Mouse (Mus musculus) forebrain, embryonic 13.5 days (tissue): ENCODE measurements around the gene Mrap2. TPM values are rescaled to one million over a fixed set of nuclear protein-coding genes. Genes with fewer than 3 reads are reported as not detected.

Experiments used
- ATAC-seq: fragments of 200-750 bp; cut with Nextera tagmentation; 2 replicates; pipeline ENCODE4 v1.8.0; 2017
- H3K27ac ChIP-seq: fragments of 300-500 bp; sonication (generic); 2 replicates; pipeline ENCODE4 v1.5.1; 2015; ENCODE audit warnings: inconsistent platforms, mild to moderate bottlenecking, moderate library complexity
- H3K27me3 ChIP-seq: fragments of 300-500 bp; sonication (generic); 2 replicates; pipeline ENCODE4 v1.6.1; 2015; ENCODE audit warnings: mild to moderate bottlenecking, inconsistent platforms
- H3K36me3 ChIP-seq: fragments of 300-500 bp; sonication (generic); 2 replicates; pipeline ENCODE4 v1.6.1; 2015; ENCODE audit warnings: mild to moderate bottlenecking, inconsistent platforms; ENCODE audit not compliant: poor library complexity, severe bottlenecking
- H3K4me1 ChIP-seq: fragments of 300-500 bp; sonication (generic); 2 replicates; pipeline ENCODE4 v1.6.1; 2015; ENCODE audit warnings: inconsistent platforms
- H3K4me2 ChIP-seq: fragments of 300-500 bp; sonication (generic); 2 replicates; pipeline ENCODE4 v1.6.1; 2015; ENCODE audit warnings: inconsistent platforms, mild to moderate bottlenecking, moderate library complexity
- H3K4me3 ChIP-seq: fragments of 300-500 bp; sonication (generic); 2 replicates; pipeline ENCODE4 v1.5.1; 2015; ENCODE audit warnings: mild to moderate bottlenecking, inconsistent platforms
- H3K9ac ChIP-seq: fragments of 300-500 bp; sonication (generic); 2 replicates; pipeline ENCODE4 v1.6.1; 2015; ENCODE audit warnings: mild to moderate bottlenecking, inconsistent platforms
- H3K9me3 ChIP-seq: fragments of 300-500 bp; sonication (generic); replicated peaks from 2 replicates; pipeline ENCODE4 v1.6.1; 2016; ENCODE audit warnings: inconsistent platforms
- WGBS: fragments of 180-500 bp; shearing (Covaris S2); methylation state at CpG from one replicate; pipeline ENCODE4 v1.1.7; 2015; 5-methylcytosine and 5-hydroxymethylcytosine counted together
- polyA plus RNA-seq: library from polyadenylated mRNA; unstranded; fragments of >200 nt; fragmentation: Nextera tagmentation; extraction: Ambion mirVana; gene quantifications from 2 replicates; pipeline ENCODE4 v1.2.1, GENCODE M21; 2015

Gene Mrap2
- polyA plus RNA-seq, 1 experiment from 2014 or later: 0.41 TPM

GRCm38 (mm10) chr9:87145671-87146070, 1.6 kb downstream of the Mrap2 start:
- H3K9me3 ChIP-seq: no peaks in the 10 kb centered on the region
- no peak overlapping the region for H3K4me3 ChIP-seq
- peak overlapping the region; percentile 71; the same call in 1 of the 2 replicates for H3K4me2 ChIP-seq
- H3K27me3 ChIP-seq: peaks cover 34% of the 10 kb centered on the region
- H3K4me1 ChIP-seq: peaks cover 12% of the 10 kb centered on the region
- no peak for ATAC-seq
- no peak overlapping the region for H3K27ac ChIP-seq
- WGBS: 36% methylated on average over 11 of the region's 11 CpGs
- no peaks in the 10 kb centered on the region for H3K36me3 ChIP-seq
- no peak overlapping the region for H3K9ac ChIP-seq

GRCm38 (mm10) chr9:87146400-87146799, 2.3 kb downstream of the Mrap2 start:
- WGBS: 85% methylated on average over 4 of the region's 4 CpGs
- ATAC-seq: no peak
- H3K9me3 ChIP-seq: no peaks in the 10 kb centered on the region
- no peak overlapping the region for H3K4me2 ChIP-seq
- H3K27me3 ChIP-seq: peaks cover 34% of the 10 kb centered on the region
- no peak overlapping the region for H3K4me3 ChIP-seq
- H3K27ac ChIP-seq: no peak overlapping the region
- H3K9ac ChIP-seq: no peak overlapping the region
- no peaks in the 10 kb centered on the region for H3K36me3 ChIP-seq
- peaks cover 12% of the 10 kb centered on the region for H3K4me1 ChIP-seq

- Histone ChIP-seq H3K27ac (no peak overlapping the region), H3K36me3 (no peaks in the 10 kb centered on the region), H3K4me2 (no peak overlapping the region), H3K4me3 (no peak overlapping the region), H3K9me3 (no peaks in the 10 kb centered on the region), H3K4me1 (peaks cover 12% of the 10 kb centered on the region), H3K9ac (no peak overlapping the region), H3K27me3 (peaks cover 34% of the 10 kb centered on the region)
- 80% methylated on average over 2 of the region's 2 CpGs for WGBS
- ATAC-seq: no peak
Measured at GRCm38 (mm10) chr9:87147927-87148326, 3.8 kb downstream of the Mrap2 start.

GRCm38 (mm10) chr9:87152641-87153325, 8.7 kb downstream of the Mrap2 start:
- no peak overlapping the region for H3K27ac ChIP-seq
- 93% methylated on average over 1 of the region's 1 CpGs for WGBS
- no peak overlapping the region for H3K9ac ChIP-seq
- H3K27me3 ChIP-seq: no peaks in the 10 kb centered on the region
- H3K36me3 ChIP-seq: no peaks in the 10 kb centered on the region
- no peak for ATAC-seq
- H3K9me3 ChIP-seq: no peaks in the 10 kb centered on the region
- no peak overlapping the region for H3K4me3 ChIP-seq
- no peaks in the 10 kb centered on the region for H3K4me1 ChIP-seq
- no peak overlapping the region for H3K4me2 ChIP-seq

GRCm38 (mm10) chr9:87162559-87162958, 18.5 kb downstream of the Mrap2 start:
- Histone ChIP-seq H3K36me3 (no peaks in the 10 kb centered on the region), H3K4me3 (no peak overlapping the region), H3K4me2 (no peak overlapping the region), H3K9ac (no peak overlapping the region), H3K27me3 (no peaks in the 10 kb centered on the region), H3K4me1 (no peaks in the 10 kb centered on the region), H3K27ac (no peak overlapping the region), H3K9me3 (no peaks in the 10 kb centered on the region)
- 90% methylated on average over 4 of the region's 4 CpGs for WGBS
- ATAC-seq: no peak

- Histone ChIP-seq H3K36me3 (no peaks in the 10 kb centered on the region), H3K4me2 (no peak overlapping the region), H3K9ac (no peak overlapping the region), H3K27ac (no peak overlapping the region), H3K27me3 (no peaks in the 10 kb centered on the region), H3K4me1 (no peaks in the 10 kb centered on the region), H3K9me3 (no peaks in the 10 kb centered on the region), H3K4me3 (no peak overlapping the region)
- WGBS: 72% methylated on average over 9 of the region's 9 CpGs
- no peak for ATAC-seq
Measured at GRCm38 (mm10) chr9:87167001-87167830, 23.1 kb downstream of the Mrap2 start.

- WGBS: 63% methylated on average over 3 of the region's 3 CpGs
- Histone ChIP-seq H3K4me2 (no peak overlapping the region), H3K27ac (no peak overlapping the region), H3K9me3 (no peaks in the 10 kb centered on the region), H3K27me3 (no peaks in the 10 kb centered on the region), H3K4me3 (no peak overlapping the region), H3K36me3 (no peaks in the 10 kb centered on the region), H3K4me1 (no peaks in the 10 kb centered on the region), H3K9ac (no peak overlapping the region)
- no peak for ATAC-seq
Measured at GRCm38 (mm10) chr9:87168051-87168450, 23.9 kb downstream of the Mrap2 start.

- Histone ChIP-seq H3K9ac (no peak overlapping the region), H3K27me3 (no peaks in the 10 kb centered on the region), H3K4me1 (no peaks in the 10 kb centered on the region), H3K27ac (no peak overlapping the region), H3K36me3 (no peaks in the 10 kb centered on the region), H3K4me2 (no peak overlapping the region), H3K4me3 (no peak overlapping the region), H3K9me3 (no peaks in the 10 kb centered on the region)
- WGBS: 90% methylated on average over 12 of the region's 12 CpGs
- 0 out of 2 replicates have a peak, but pooled peaks have one; percentile 58 for ATAC-seq
Measured at GRCm38 (mm10) chr9:87169144-87169543, 25.0 kb downstream of the Mrap2 start.

GRCm38 (mm10) chr9:87170891-87171290, 26.8 kb downstream of the Mrap2 start:
- no peak overlapping the region for H3K9ac ChIP-seq
- no peaks in the 10 kb centered on the region for H3K36me3 ChIP-seq
- ATAC-seq: no peak
- 57% methylated on average over 3 of the region's 3 CpGs for WGBS
- no peaks in the 10 kb centered on the region for H3K9me3 ChIP-seq
- H3K4me1 ChIP-seq: no peaks in the 10 kb centered on the region
- no peaks in the 10 kb centered on the region for H3K27me3 ChIP-seq
- H3K4me3 ChIP-seq: no peak overlapping the region
- no peak overlapping the region for H3K4me2 ChIP-seq
- H3K27ac ChIP-seq: no peak overlapping the region

GRCm38 (mm10) chr9:87171517-87171916, 27.4 kb downstream of the Mrap2 start:
- Histone ChIP-seq H3K4me2 (no peak overlapping the region), H3K36me3 (no peaks in the 10 kb centered on the region), H3K9me3 (no peaks in the 10 kb centered on the region), H3K9ac (no peak overlapping the region), H3K27me3 (no peaks in the 10 kb centered on the region), H3K27ac (no peak overlapping the region), H3K4me1 (no peaks in the 10 kb centered on the region), H3K4me3 (no peak overlapping the region)
- ATAC-seq: no peak
- WGBS: 81% methylated on average over 3 of the region's 3 CpGs

GRCm38 (mm10) chr9:87178534-87178933, 34.4 kb downstream of the Mrap2 start:
- H3K27me3 ChIP-seq: no peaks in the 10 kb centered on the region
- no peak overlapping the region for H3K27ac ChIP-seq
- no peak overlapping the region for H3K4me2 ChIP-seq
- WGBS: 68% methylated on average over 7 of the region's 7 CpGs
- no peaks in the 10 kb centered on the region for H3K9me3 ChIP-seq
- no peak overlapping the region for H3K4me3 ChIP-seq
- no peaks in the 10 kb centered on the region for H3K4me1 ChIP-seq
- no peaks in the 10 kb centered on the region for H3K36me3 ChIP-seq
- ATAC-seq: no peak
- no peak overlapping the region for H3K9ac ChIP-seq

- H3K9ac ChIP-seq: no peak overlapping the region
- H3K4me1 ChIP-seq: no peaks in the 10 kb centered on the region
- ATAC-seq: no peak
- no peak overlapping the region for H3K4me2 ChIP-seq
- H3K36me3 ChIP-seq: no peaks in the 10 kb centered on the region
- H3K27me3 ChIP-seq: no peaks in the 10 kb centered on the region
- no peak overlapping the region for H3K27ac ChIP-seq
- no peak overlapping the region for H3K4me3 ChIP-seq
- 84% methylated on average over 10 of the region's 10 CpGs for WGBS
- no peaks in the 10 kb centered on the region for H3K9me3 ChIP-seq
Measured at GRCm38 (mm10) chr9:87182231-87182630, 38.1 kb downstream of the Mrap2 start.
